Mouse (Mus musculus): ENCODE data around the gene Lmbr1.

GRCm38 (mm10) chr5:29382776-29383175, 4.6 kb upstream of the Lmbr1 start:
- TF ChIP-seq POLR2A (IDR thresholded peaks at IDR 0.05; ENCODE audit: low read depth, low read length), result no peak
- TF ChIP-seq CTCF (IDR thresholded peaks at IDR 0.05; ENCODE audit: extremely low read depth, insufficient read depth, insufficient read length, insufficient replicate concordance), result no peak

All from spleen, adult 2 months (tissue).